Mouse (Mus musculus) ES-E14 (cell line): ENCODE data around the gene Cebpb. TPM values are rescaled to one million over a fixed set of nuclear protein-coding genes. Genes with fewer than 3 reads are reported as not detected.

Experiments
- DNase-seq: peaks from one replicate; pipeline ENCODE4 v3.0.0-alpha.2; 2013; ENCODE audit warnings: low read depth, low spot score
- H3K27ac ChIP-seq: 2 replicates; pipeline ENCODE4 v1.5.1; 2012; ENCODE audit warnings: low read depth, mild to moderate bottlenecking, low read length, moderate library complexity, mixed read lengths; ENCODE audit not compliant: poor library complexity, insufficient read depth, severe bottlenecking
- H3K36me3 ChIP-seq: 2 replicates; pipeline ENCODE4 v1.6.1; 2012; ENCODE audit warnings: mild to moderate bottlenecking, low read length, moderate library complexity, mixed read lengths; ENCODE audit not compliant: control insufficient read depth, poor library complexity, insufficient read depth, severe bottlenecking
- H3K4me1 ChIP-seq, 2 experiments: fragments of 150-350 bp in 1 of 2; sonication (generic) in 1 of 2; 2 replicates each; pipeline ENCODE4 v1.6.1; 2012; ENCODE audit warnings: low read length in 2 of 2, mild to moderate bottlenecking in 1 of 2, mixed read lengths in 1 of 2; ENCODE audit not compliant: control insufficient read depth in 2 of 2, insufficient read depth in 2 of 2, poor library complexity in 1 of 2
- H3K4me3 ChIP-seq, 2 experiments: fragments of 150-350 bp in 1 of 2; sonication (generic) in 1 of 2; 2 replicates each; pipeline ENCODE4 v1.5.1; 2012; ENCODE audit warnings: low read length in 2 of 2, low read depth in 1 of 2, mild to moderate bottlenecking in 1 of 2, mixed read lengths in 1 of 2; ENCODE audit not compliant: insufficient read depth in 1 of 2, poor library complexity in 1 of 2, severe bottlenecking in 1 of 2
- H3K9ac ChIP-seq: 2 replicates; pipeline ENCODE4 v1.6.1; 2012; ENCODE audit warnings: low read depth, mild to moderate bottlenecking, low read length, mixed read lengths; ENCODE audit not compliant: poor library complexity, insufficient read depth, severe bottlenecking
- H3K9me3 ChIP-seq: fragments of 150-350 bp; sonication (generic); 2 replicates; pipeline ENCODE4 v1.6.1; 2012; ENCODE audit warnings: low read depth, mild to moderate bottlenecking, low read length; ENCODE audit not compliant: control insufficient read depth, insufficient read depth
- CHD2 ChIP-seq: IDR thresholded peaks from 2 replicates; pipeline ENCODE4 v1.6.1; 2014; ENCODE audit warnings: mild to moderate bottlenecking, low read depth, low read length, inconsistent platforms
- HCFC1 ChIP-seq: IDR thresholded peaks from 2 replicates; pipeline ENCODE4 v1.6.1; 2012; ENCODE audit warnings: low read length, inconsistent platforms, borderline replicate concordance; ENCODE audit not compliant: insufficient read depth
- MAFK ChIP-seq: IDR thresholded peaks from 2 replicates; pipeline ENCODE4 v1.6.1; 2014; ENCODE audit warnings: mild to moderate bottlenecking, low read depth, low read length, inconsistent platforms; ENCODE audit not compliant: insufficient read depth
- ZC3H11A ChIP-seq: IDR thresholded peaks from 2 replicates; pipeline ENCODE4 v1.6.1; 2012; ENCODE audit warnings: low read depth, mild to moderate bottlenecking, inconsistent platforms, low read length, borderline replicate concordance
- ZNF384 ChIP-seq: IDR thresholded peaks from 2 replicates; pipeline ENCODE4 v1.6.1; 2012; ENCODE audit warnings: low read depth, low read length, inconsistent platforms
- in situ Hi-C, 2 experiments: fragments of 600-800 bp; cut with MboI; formaldehyde crosslinking; loops; one replicate each; pipeline ENCODE4 v1.15.1; 2025; ENCODE audit warnings: low sequenced_read_pairs in 2 of 2, inconsistent platforms in 1 of 2; ENCODE audit not compliant: unreplicated experiment in 2 of 2
- total RNA-seq: library from RNA; depleted of rRNA; stranded (reverse); fragments of 300-350 nt; gene quantifications from 2 replicates; pipeline ENCODE4 v1.2.3, GENCODE M21; 2012

The Cebpb gene
- total RNA-seq, 1 experiment, result 9.1 TPM

GRCm38 (mm10) chr2:167659177-167659846 is 29.4 kb upstream of the Cebpb start:
- no peak for DNase-seq
- Histone ChIP-seq H3K9me3 (no peaks in the 10 kb centered on the region), H3K27ac (no peak overlapping the region), H3K36me3 (peaks cover 18% of the 10 kb centered on the region; the same call in 1 of the 2 replicates), H3K4me1 (peaks cover 0 to 21% of the 10 kb centered on the region in 2 experiments; a peak in 2 of 4 replicates), H3K9ac (no peak overlapping the region), H3K4me3 (peak overlapping the region in 1 of 2 experiments; percentile 82; a peak in 1 of 4 replicates)
- TF ChIP-seq ZC3H11A (no peak), CHD2 (no peak), MAFK (no peak), ZNF384 (no peak), HCFC1 (no peak)
- in situ Hi-C loops, result no loop called here

GRCm38 (mm10) chr2:167659847-167660610 is 28.7 kb upstream of the Cebpb start:
- no peak overlapping the region for H3K27ac ChIP-seq

GRCm38 (mm10) chr2:167660611-167660971 is 28.1 kb upstream of the Cebpb start:
- no peak for DNase-seq
- peaks cover 0 to 21% of the 10 kb centered on the region in 2 experiments; a peak in 2 of 4 replicates for H3K4me1 ChIP-seq

More at GRCm38 (mm10) chr2:167659847-167660610, 28.7 kb upstream of the Cebpb start:
- Histone ChIP-seq H3K9ac (peak overlapping the region; percentile 82), H3K9me3 (no peaks in the 10 kb centered on the region), H3K4me3 (peak overlapping the region; percentile 82 to 92), H3K4me1 (peaks cover 0 to 21% of the 10 kb centered on the region in 2 experiments; a peak in 2 of 4 replicates), H3K36me3 (peaks cover 14% of the 10 kb centered on the region; the same call in 1 of the 2 replicates)
- no peak for DNase-seq
- no peak for TF ChIP-seq MAFK
- TF ChIP-seq CHD2, result no peak
- no peak for TF ChIP-seq ZC3H11A
- no peak for TF ChIP-seq ZNF384
- TF ChIP-seq HCFC1, result no peak
- in situ Hi-C loops, result no loop called here

GRCm38 (mm10) chr2:167661270-167662203 is 27.2 kb upstream of the Cebpb start, which contains the start of gene Gm20431:
Gene Gm20431 (minus strand): TSS chr2:167661496.
- H3K9me3 ChIP-seq, result no peaks in the 10 kb centered on the region
- TF ChIP-seq ZC3H11A, result no peak
- no peak for TF ChIP-seq ZNF384
- TF ChIP-seq CHD2, result no peak
- TF ChIP-seq MAFK, result no peak
- no peak for TF ChIP-seq HCFC1
- no peak within 1 kb of the TSS for H3K27ac ChIP-seq
- peak within 1 kb of the TSS; percentile 82 for H3K9ac ChIP-seq
- in situ Hi-C loops, result no loop called here
- H3K4me1 ChIP-seq, result peaks cover 0 to 21% of the 10 kb centered on the region in 2 experiments; a peak in 2 of 4 replicates
- DNase-seq, result no peak
- peak within 1 kb of the TSS; percentile 82 to 92 for H3K4me3 ChIP-seq
- H3K36me3 ChIP-seq, result peaks cover 14% of the 10 kb centered on the region; the same call in 1 of the 2 replicates

More at GRCm38 (mm10) chr2:167660611-167660971, 28.1 kb upstream of the Cebpb start:
- Histone ChIP-seq H3K4me3 (peak overlapping the region; percentile 82 to 92), H3K36me3 (peaks cover 14% of the 10 kb centered on the region; the same call in 1 of the 2 replicates), H3K27ac (no peak overlapping the region), H3K9ac (peak overlapping the region; percentile 82), H3K9me3 (no peaks in the 10 kb centered on the region)
- TF ChIP-seq CHD2, result no peak
- no peak for TF ChIP-seq HCFC1
- no peak for TF ChIP-seq ZC3H11A
- TF ChIP-seq MAFK, result no peak
- no peak for TF ChIP-seq ZNF384
- in situ Hi-C loops, result no loop called here
